Mouse (Mus musculus): Measurements from ENCODE around the gene Ncmap.

DNA sequence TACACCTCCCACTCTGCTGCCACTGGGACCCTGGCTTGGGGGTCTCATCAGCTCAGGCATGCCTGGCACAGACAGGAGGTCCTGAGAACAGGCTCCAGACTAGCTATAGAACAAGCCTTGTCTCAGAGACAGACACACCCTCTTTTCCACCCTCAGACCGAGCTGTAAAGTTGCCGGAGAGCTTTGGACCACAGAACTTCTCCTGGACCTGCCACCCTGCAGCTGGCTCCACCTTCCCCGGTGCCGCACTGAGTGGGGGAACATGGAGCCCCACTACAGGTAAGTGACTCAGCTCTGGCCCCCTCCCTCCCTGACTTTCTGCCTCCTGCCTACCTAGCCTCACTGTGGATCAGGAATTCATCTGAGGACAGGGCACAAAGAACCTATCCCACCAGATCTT, 2.7 kb downstream of the Ncmap start:
- no peak for TF ChIP-seq CTCF (IDR thresholded peaks at IDR 0.05; ENCODE audit: insufficient read depth, low read depth, low read length)
- no peak for TF ChIP-seq POLR2A (IDR thresholded peaks at IDR 0.05; ENCODE audit: insufficient read depth, low read depth, low read length)

Data from olfactory bulb, adult 2 months (tissue).